Mouse (Mus musculus) bone marrow macrophage, adult 2 months (primary cell): ENCODE measurements around the gene Inpp5e. TPM values are rescaled to one million over a fixed set of nuclear protein-coding genes. Genes with fewer than 3 reads are reported as not detected.

Experiments used
- H3K27ac ChIP-seq: 2 replicates; pipeline ENCODE4 v1.5.1; 2012; ENCODE audit warnings: low read depth, low read length; ENCODE audit not compliant: insufficient read depth
- H3K4me1 ChIP-seq: 2 replicates; pipeline ENCODE4 v1.6.1; 2012; ENCODE audit warnings: low read length; ENCODE audit not compliant: control insufficient read depth, insufficient read depth
- H3K4me3 ChIP-seq: 2 replicates; pipeline ENCODE4 v1.5.1; 2012; ENCODE audit warnings: mild to moderate bottlenecking, low read length, moderate library complexity; ENCODE audit not compliant: insufficient read depth
- CTCF ChIP-seq: IDR thresholded peaks from 2 replicates; pipeline ENCODE4 v1.5.1; 2012; ENCODE audit warnings: low read depth, mild to moderate bottlenecking, low read length, moderate library complexity
- POLR2A ChIP-seq: IDR thresholded peaks from 2 replicates; pipeline ENCODE4 v1.6.1; 2012; ENCODE audit warnings: mild to moderate bottlenecking, low read depth, low read length, borderline replicate concordance
- polyA plus RNA-seq: library from polyadenylated mRNA; stranded (reverse); fragments of >200 nt; gene quantifications from 2 replicates; pipeline ENCODE4 v1.2.4, GENCODE M21; 2012; ENCODE audit not compliant: missing spikeins, insufficient read depth, insufficient read length

Gene Inpp5e
- 19.0 and 20.6 TPM in 2 replicates for polyA plus RNA-seq

GRCm38 (mm10) chr2:26408515-26409356, at the start of gene Inpp5e:
Gene Inpp5e, minus strand, starts transcription at chr2:26409203.
- TF ChIP-seq POLR2A (no peak), CTCF (peak; percentile 36; the same call in 1 of the 2 replicates)
- peaks cover 15% of the 10 kb centered on the region for H3K4me1 ChIP-seq
- H3K27ac ChIP-seq, result peak within 1 kb of the TSS; percentile 35
- peak within 1 kb of the TSS; percentile 91 for H3K4me3 ChIP-seq

- TF ChIP-seq POLR2A (no peak), CTCF (no peak)
- H3K4me3 ChIP-seq, result no peak overlapping the region
- peaks cover 15% of the 10 kb centered on the region for H3K4me1 ChIP-seq
- H3K27ac ChIP-seq, result no peak overlapping the region
Observed at GRCm38 (mm10) chr2:26458402-26459124, 49.6 kb upstream of the Inpp5e start.

GRCm38 (mm10) chr2:26449121-26450060, 40.4 kb upstream of the Inpp5e start:
- no peak for TF ChIP-seq POLR2A
- peak; percentile 83 for TF ChIP-seq CTCF
- Histone ChIP-seq H3K27ac (no peak overlapping the region), H3K4me3 (no peak overlapping the region), H3K4me1 (peaks cover 6% of the 10 kb centered on the region)

- Histone ChIP-seq H3K4me3 (no peak overlapping the region), H3K27ac (no peak overlapping the region), H3K4me1 (peaks cover 10% of the 10 kb centered on the region)
- no peak for TF ChIP-seq POLR2A
- no peak for TF ChIP-seq CTCF
Observed at GRCm38 (mm10) chr2:26447451-26447850, 38.4 kb upstream of the Inpp5e start.

GRCm38 (mm10) chr2:26446671-26447070, 37.7 kb upstream of the Inpp5e start:
- no peak overlapping the region for H3K27ac ChIP-seq
- peaks cover 10% of the 10 kb centered on the region for H3K4me1 ChIP-seq

GRCm38 (mm10) chr2:26445666-26446445, 36.9 kb upstream of the Inpp5e start:
- Histone ChIP-seq H3K27ac (peak overlapping the region; percentile 72), H3K4me1 (peaks cover 10% of the 10 kb centered on the region), H3K4me3 (peak overlapping the region; percentile 83)
- no peak for TF ChIP-seq POLR2A
- TF ChIP-seq CTCF, result no peak

More at GRCm38 (mm10) chr2:26446671-26447070, 37.7 kb upstream of the Inpp5e start:
- TF ChIP-seq POLR2A (no peak), CTCF (no peak)
- H3K4me3 ChIP-seq, result peak overlapping the region; percentile 83

GRCm38 (mm10) chr2:26444946-26445665, 36.1 kb upstream of the Inpp5e start, which contains the start of gene Sec16a:
Gene Sec16a, minus strand, starts transcription at chr2:26445216.
- Histone ChIP-seq H3K4me1 (peaks cover 10% of the 10 kb centered on the region), H3K4me3 (peak within 1 kb of the TSS; percentile 83), H3K27ac (peak within 1 kb of the TSS; percentile 72)
- TF ChIP-seq CTCF (no peak), POLR2A (no peak)

- H3K27ac ChIP-seq, result peak overlapping the region; percentile 39
- H3K4me1 ChIP-seq, result peaks cover 10% of the 10 kb centered on the region
- TF ChIP-seq CTCF, result no peak
- TF ChIP-seq POLR2A, result no peak
- peak overlapping the region; percentile 74 for H3K4me3 ChIP-seq
Observed at GRCm38 (mm10) chr2:26444368-26444767, 35.4 kb upstream of the Inpp5e start.
